14 mouse cellular contexts compared by ENCODE assay signal in the genomic region with DNA sequence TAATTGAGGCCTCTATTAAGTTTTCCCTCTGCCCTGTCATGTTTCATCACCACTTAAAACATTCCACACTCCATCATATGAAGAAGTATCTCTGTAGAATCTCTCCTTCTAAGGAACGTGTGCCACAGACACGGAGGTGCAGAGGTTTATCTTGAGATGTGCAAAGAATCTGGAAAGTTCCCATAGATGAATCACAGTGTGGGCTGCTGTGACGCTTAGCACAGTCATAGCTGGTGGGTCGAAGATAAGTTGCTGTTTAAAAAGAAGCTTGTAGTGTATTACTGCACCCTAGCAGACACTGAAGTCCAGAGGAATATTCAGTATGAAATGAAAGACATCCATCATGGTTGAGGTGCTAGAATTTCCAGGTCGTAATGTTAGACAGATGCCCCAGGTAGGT.
"Had no signal": no experiment of that assay in that cellular context is flagged by ENCODE, and none has a peak within 500 bp of the region (broad histone marks: within the 10 kb centered on the region; RNA-seq: fewer than 3 reads in every experiment).

No protein-coding gene starts in this region.

- ATAC-seq: intestine, embryonic 15.5 days had no signal

- H3K36me3 ChIP-seq: intestine, embryonic 15.5 days; kidney, embryonic 15.5 days; limb, embryonic 10.5 days; liver, embryonic 15.5 days; midbrain, embryonic 12.5 days had no signal

- H3K9me3 ChIP-seq: intestine, embryonic 15.5 days; kidney, embryonic 15.5 days; limb, embryonic 10.5 days; liver, embryonic 15.5 days; midbrain, embryonic 12.5 days had no signal

- H3K27me3 ChIP-seq: intestine, embryonic 15.5 days; kidney, embryonic 15.5 days; liver, embryonic 15.5 days; midbrain, embryonic 12.5 days had no signal

- H3K27ac ChIP-seq: intestine, embryonic 15.5 days; kidney, embryonic 15.5 days; limb, embryonic 10.5 days; liver, embryonic 15.5 days; midbrain, embryonic 12.5 days; stomach, postnatal 0 days had no signal

- H3K4me2 ChIP-seq: intestine, embryonic 15.5 days; kidney, embryonic 15.5 days; liver, embryonic 11.5 days; liver, embryonic 15.5 days; midbrain, embryonic 12.5 days had no signal

- H3K4me1 ChIP-seq: intestine, embryonic 15.5 days; kidney, embryonic 15.5 days; limb, embryonic 10.5 days; liver, embryonic 15.5 days; midbrain, embryonic 12.5 days had no signal

- H3K9ac ChIP-seq: intestine, embryonic 15.5 days; kidney, embryonic 15.5 days; liver, embryonic 15.5 days; midbrain, embryonic 12.5 days had no signal

- H3K4me3 ChIP-seq: intestine, embryonic 15.5 days; kidney, embryonic 15.5 days; limb, embryonic 10.5 days; liver, embryonic 15.5 days; midbrain, embryonic 12.5 days had no signal

- DNase-seq: kidney, adult 2 months; kidney, postnatal 14 days; lung, adult 2 months; lung, postnatal 10 days; lung, postnatal 4 days; thymus, adult 18-20 months; thymus, postnatal 14 days had no signal
